Mouse (Mus musculus) testis, postnatal 14 days (tissue): Measurements from ENCODE around the gene Tnpo3.
"Not testable (repeated sequence)": the region's sequence is repeated elsewhere in the genome, so short reads cannot be mapped to it uniquely, and the experiment has no call there.

Experiments used
- DNase-seq: peaks from one replicate; pipeline ENCODE4 v3.0.0; 2021; ENCODE audit warnings: low spot score

Gene Tnpo3

DNA sequence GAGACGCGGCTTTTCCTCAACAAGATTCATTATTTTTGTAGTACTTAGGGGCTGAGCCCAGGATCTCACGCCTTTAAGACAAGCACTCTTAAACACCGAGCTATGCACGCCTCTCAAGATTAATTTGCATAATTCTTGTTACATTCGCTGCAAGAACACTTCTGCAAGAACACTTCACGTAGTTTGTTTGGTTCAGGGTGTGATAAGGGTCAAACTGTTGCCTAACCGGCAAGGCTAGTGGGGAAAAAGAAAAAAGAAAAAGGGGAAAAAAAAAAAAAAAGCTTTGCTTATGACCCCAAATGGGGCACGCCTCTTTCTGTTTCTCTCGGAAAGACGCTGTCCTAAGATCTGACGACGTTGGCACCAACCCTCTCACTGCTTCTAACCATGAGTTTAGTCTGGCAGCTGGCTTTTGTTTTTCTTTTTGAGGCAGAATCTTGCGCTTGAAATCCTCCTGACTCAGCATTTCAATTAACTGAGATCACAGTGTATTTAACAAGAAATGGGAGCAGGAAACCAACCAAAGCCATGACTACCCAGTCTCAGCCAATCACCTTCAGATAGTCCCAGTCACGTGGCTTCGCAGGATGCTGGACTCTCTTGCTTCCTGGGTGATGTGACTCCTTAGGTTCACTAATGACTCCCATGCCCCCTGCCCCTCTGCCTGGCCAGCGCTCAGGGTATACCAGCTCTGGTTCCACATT lies 11.3 kb upstream of the Tnpo3 start:
- no peak for DNase-seq

GRCm38 (mm10) chr6:29620176-29620575 lies 10.5 kb upstream of the Tnpo3 start:
- no peak for DNase-seq

GRCm38 (mm10) chr6:29610020-29610640 lies 443 bp upstream of the Tnpo3 start:
- DNase-seq, result not testable (repeated sequence)

- DNase-seq, result no peak
These were observed 9.5 kb downstream of the Tnpo3 start for GRCm38 (mm10) chr6:29600188-29600587.

DNA sequence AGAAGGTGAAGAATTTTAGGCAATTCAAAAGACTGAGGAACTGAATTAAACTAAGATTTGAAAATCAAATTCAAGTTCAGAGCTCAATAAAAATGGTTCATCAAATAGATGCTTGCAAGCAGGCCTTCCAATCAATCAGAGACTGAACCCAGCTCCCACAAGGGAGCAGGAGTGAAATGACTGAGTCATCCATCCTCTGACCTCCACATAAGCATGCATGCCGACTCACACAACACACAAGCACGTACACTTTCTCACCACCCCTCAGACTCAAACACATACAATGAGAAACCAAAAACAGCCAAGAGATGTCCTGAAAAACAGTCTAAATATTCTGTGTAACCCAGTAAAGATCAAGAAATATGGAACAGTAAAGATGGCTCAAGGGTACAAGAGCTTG lies 14.0 kb downstream of the Tnpo3 start:
- DNase-seq, result no peak

DNA sequence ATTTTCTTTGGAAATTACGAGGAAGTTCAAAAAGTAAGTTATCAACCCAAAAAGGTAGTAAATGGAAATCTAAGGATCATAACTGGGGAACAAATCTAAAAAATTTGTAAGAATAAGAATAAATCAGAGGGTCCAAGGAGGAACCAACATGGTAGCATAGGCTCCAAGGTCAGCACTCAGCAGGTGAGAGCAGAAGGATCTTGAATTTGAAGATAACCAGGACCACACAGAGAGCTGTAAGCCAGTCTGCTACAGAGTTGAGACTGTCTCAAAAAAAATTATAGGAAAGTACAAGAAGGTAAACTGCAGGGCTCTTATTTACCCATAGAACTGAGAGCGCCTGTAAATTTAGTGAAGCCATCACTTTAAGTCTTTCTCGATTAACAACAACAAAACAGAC lies 28.5 kb downstream of the Tnpo3 start:
- DNase-seq, result no peak

GRCm38 (mm10) chr6:29580770-29581169 lies 28.9 kb downstream of the Tnpo3 start:
- no peak for DNase-seq

GRCm38 (mm10) chr6:29576388-29576787 lies 33.3 kb downstream of the Tnpo3 start:
- not testable (repeated sequence) for DNase-seq

GRCm38 (mm10) chr6:29557112-29557511 lies 52.6 kb downstream of the Tnpo3 start:
- DNase-seq, result no peak

DNA sequence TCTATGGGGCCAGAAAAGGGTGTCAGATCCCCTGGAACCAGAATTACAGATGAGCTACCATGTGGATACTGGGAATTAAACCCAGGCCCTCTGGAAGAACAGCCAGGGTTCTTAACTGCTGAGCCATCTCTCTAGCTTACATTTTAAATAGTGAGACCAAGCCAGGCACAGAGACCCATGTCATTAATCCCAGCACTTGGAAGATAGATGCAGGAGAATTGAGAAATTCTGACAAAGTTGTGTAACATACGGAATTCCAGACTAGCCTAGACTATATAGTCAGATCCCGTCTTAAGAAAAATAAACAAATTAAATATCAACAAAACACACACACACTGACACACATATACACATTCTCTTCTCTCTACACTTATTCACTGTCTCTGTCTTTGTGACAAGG lies 57.2 kb downstream of the Tnpo3 start:
- DNase-seq, result no peak

DNA sequence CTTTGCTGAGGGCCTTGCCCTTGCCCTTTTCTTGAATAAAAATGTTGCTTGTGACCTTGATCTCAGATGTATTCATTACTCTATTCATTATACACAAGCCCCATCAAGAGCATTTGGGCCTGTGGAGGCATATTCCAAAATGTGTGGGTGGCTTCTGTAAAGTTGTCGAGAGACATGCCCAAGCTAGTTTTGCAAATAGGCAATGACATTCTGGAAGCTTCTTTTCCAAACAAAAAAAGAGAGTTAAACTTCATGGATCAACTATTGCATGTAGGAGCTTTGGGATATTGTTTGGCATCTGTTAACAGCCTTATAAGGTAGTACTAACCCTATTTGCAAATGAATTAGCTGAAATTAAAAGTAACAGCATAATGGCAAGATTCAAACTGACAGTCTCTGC lies 61.6 kb downstream of the Tnpo3 start:
- DNase-seq, result no peak

DNA sequence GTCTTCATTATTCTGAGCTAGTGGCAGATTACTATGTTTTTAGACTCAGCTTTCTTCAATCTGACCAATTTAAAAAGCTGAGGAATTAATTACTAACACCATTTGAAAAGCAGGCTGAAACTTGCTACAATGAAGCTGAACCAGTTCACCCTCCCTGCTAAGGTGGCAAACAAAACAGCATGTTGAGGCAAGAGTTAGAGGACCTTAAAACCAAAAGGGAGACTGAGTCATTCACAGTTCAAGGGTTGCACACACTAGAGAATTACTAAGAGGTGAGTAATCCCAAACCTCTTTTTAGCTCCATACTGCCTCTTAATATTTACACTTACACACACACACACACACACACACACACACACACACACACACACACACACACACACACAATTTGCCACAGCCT lies 62.1 kb downstream of the Tnpo3 start:
- no peak for DNase-seq

DNA sequence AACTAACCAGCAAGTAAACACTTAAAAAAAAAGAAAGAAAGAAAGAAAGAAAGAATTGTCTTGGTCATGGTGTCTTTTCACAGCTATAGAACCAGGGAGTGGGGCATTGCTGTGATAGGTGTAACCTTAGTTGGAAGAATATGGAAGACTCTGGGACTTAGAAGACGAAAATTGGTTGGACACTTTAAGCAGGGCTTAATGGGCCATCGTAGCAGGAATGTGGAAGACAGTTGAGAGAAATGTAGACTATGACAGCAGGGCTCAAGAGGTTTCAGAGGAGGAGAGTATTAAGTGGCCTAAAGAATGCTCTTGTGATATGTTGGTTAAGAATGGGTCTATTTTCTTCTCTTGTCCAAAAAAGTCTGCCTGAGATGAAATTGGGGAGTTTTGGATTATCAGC lies 64.1 kb downstream of the Tnpo3 start:
- DNase-seq, result no peak

DNA sequence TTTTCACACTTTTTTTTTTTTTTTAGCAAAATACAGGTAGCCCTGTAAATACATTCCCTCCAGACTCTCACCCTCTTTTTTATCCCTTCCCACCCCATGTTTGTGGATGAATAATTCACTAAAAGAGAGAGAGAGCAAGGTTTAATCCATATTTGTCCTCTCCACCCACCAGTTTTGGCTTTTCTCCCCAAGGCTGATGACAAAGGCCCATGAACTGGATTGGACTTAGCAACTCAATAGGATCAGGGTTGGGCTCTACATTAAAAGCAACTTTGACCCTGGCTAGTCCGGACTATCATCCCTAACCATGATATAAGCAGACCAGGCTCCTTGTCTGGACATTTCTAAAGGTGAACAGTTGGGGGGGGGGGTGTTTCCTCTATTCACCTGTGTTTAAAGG lies 68.7 kb downstream of the Tnpo3 start:
- no peak for DNase-seq

DNA sequence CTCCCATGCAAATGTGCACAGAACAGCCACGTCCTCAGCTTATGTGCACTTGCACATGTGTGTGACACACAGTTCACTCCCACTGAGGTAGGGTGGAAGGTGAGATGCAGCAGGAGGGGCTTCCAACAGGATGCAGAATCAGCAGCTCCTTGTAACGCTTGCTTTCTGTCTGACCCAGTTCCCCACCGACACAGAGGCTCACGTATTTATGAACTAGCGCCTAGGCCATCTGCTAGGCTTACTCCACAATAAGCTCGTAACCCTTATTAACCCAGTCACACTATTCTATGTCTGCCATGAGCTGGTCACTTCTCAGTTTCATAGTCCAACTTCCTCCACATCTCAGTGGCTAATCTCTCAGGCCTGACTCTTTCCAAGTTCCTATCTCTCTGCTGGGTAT lies 69.5 kb downstream of the Tnpo3 start:
- DNase-seq, result no peak

GRCm38 (mm10) chr6:29539502-29539901 lies 70.2 kb downstream of the Tnpo3 start:
- DNase-seq, result no peak

- DNase-seq, result no peak
These were observed 72.5 kb downstream of the Tnpo3 start for GRCm38 (mm10) chr6:29537221-29537620.

DNA sequence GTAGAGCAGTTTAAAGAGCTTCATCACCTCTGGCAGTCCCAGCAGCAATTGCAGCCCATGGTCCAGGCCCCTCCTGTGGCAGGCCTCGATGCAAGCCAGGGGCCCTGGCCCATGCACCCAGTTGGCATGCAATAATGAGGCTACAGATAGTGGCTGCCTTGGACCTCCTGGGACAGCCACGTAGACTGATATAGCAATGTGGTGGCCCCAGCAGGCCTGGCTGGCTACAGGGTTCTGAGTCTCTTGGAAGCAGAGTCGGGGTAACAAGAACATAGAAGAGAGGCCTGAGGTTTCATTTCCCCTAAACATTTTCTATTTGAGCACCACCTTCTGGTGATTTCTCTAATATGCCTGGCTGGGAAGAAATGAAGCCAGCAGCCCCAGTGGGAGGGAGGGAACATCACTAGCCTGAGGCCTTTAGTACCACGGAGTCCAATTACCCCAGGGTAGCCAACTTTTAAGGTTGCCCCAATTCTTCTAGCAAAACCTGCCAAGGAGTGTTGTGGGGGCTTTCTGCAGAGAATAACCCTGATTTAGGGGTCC lies 73.0 kb downstream of the Tnpo3 start:
- DNase-seq, result no peak

DNA sequence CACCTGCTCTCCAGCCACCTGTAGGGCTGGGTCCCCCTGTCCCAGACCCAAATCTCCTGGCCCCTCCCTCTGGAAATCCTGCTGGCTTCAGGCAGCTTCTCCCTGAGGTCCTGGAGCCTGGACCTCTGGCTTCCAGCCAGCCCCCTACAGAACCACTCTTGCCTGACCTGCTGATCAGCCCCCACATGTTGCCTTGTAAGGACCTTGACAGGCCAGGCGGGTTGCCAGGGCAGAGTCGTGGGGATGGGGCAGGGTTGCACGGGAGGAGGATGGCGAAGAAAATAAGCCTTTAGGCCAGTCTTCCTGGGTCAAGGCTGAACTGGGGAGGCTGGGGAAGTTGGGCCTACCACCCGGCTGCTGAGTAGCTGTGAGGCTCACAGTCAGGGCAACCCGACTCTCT lies 74.4 kb downstream of the Tnpo3 start:
- DNase-seq, result peak; percentile 72

- DNase-seq, result no peak
These were observed 79.6 kb downstream of the Tnpo3 start for GRCm38 (mm10) chr6:29530050-29530449.

DNA sequence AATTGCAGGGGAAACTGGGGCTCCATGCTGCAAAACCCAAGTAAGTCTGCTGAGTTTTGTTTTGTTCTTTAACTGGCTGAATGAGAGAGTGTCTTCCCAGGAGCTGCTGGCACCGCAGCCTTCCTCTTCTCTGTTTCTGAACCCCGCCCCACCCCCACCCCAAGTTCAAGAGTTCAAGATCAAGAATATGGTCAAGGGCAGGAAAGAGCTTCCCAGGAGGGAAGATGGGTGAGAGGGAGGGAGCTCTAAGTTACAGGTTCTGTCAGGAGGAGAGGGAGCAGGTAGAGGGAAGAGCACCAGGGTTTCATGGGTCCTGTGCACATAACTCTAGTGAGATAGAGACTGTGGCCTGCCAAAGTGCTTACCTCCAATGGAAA lies 80.3 kb downstream of the Tnpo3 start:
- DNase-seq, result no peak

GRCm38 (mm10) chr6:29528561-29529443 lies 80.9 kb downstream of the Tnpo3 start:
- no peak for DNase-seq

- DNase-seq, result no peak
These were observed 81.6 kb downstream of the Tnpo3 start for GRCm38 (mm10) chr6:29528165-29528505.
